Mouse (Mus musculus) left cerebral cortex, postnatal 4 days (tissue): ENCODE data around the gene Pou4f2. TPM values are rescaled to one million over a fixed set of nuclear protein-coding genes. Genes with fewer than 3 reads are reported as not detected.

Experiments used
- DNase-seq: peaks from one replicate; pipeline ENCODE4 v3.0.0-alpha.2; 2022
- intact Hi-C: fragments of 180-260 bp; cut with DNase I; formaldehyde crosslinking; loops from one replicate; pipeline ENCODE4 v1.15.1; 2025
- total RNA-seq, 2 experiments: library from RNA; stranded (reverse); gene quantifications; 2 replicates each; pipeline ENCODE4 v1.2.3; 2021

Pou4f2 gene
- total RNA-seq, 2 experiments from 2014 or later, result 0.12 TPM; not detected in 1

DNA sequence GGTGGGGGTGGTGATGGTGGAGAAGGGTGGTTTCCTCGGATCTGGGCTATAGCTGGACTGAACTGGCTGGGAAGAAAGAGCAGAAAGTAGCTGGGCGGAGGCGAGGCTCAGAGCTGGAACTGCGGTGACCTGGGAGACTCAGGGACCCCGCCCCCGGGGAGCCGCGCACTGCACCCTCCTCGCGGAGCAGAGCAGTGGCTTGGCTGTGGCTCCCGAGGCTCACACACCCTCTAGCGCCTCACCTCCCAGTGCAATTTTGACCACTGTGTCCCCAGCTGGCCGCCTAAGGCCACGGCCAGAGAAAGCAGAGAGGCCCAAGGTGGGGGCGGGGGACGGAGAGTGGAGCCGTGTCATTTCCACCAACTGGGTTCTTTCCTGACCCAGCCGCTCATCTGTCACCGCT lies 16.3 kb downstream of the Pou4f2 start:
- intact Hi-C loops, result loop anchor here (5.0 kb wide), 1 partner anchor 183 kb away; no protein-coding TSS in a partner anchor
- peak; percentile 31 for DNase-seq

GRCm38 (mm10) chr8:78419272-78419671 lies 17.2 kb downstream of the Pou4f2 start:
- intact Hi-C loops, result no loop called here
- DNase-seq, result no peak

- intact Hi-C loops, result no loop called here
- DNase-seq, result no peak
Observed at GRCm38 (mm10) chr8:78390756-78391155, 45.7 kb downstream of the Pou4f2 start.

Other genes starting within 250 kb of the Pou4f2 start
- 1 to 10 TPM in 1 of 2 experiments, under 1 TPM in 1; 0.58 to 1.8 TPM for gene Ttc29, start 223.3 kb downstream of the Pou4f2 start, total RNA-seq
- gene Rbmxl1, start 72.3 kb upstream of the Pou4f2 start, total RNA-seq, result 10 to 100 TPM; 95.4 to 99.6 TPM
- gene Slc10a7, start 72.7 kb upstream of the Pou4f2 start, total RNA-seq, result 10 to 100 TPM; 10.3 to 13.4 TPM